Mouse (Mus musculus): ENCODE data around the gene Wnt6. TPM values are rescaled to one million over a fixed set of nuclear protein-coding genes. Genes with fewer than 3 reads are reported as not detected.

The Wnt6 gene
- polyA plus RNA-seq, 1 experiment from 2014 or later = 0.50 TPM

DNA sequence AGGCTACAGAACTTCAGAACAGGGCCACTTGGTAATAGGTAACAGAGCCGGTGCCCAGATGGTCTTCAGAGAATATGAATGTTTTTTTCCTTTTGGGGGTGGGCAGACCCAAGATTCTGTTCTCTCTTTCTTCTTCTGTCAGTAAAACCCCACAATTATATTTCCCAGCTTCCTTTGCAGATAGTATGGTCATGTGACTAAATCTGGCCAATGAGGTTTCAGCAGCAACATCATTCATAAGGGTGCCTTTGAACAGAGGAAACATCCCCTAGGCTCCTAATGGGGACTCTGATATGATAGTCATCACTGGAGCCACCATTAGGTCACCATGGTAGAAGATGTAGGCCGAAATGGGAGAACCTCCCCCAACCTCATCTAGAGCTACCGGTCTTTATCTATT is 18.9 kb upstream of the Wnt6 start:
- Histone ChIP-seq H3K27ac (ENCODE audit: low read length) (no peak overlapping the region), H3K4me2 (replicated peaks; ENCODE audit: low read depth, low read length) (no peak overlapping the region), H3K4me3 (ENCODE audit: low read depth, low read length) (no peak overlapping the region), H3K36me3 (ENCODE audit: insufficient read depth, low read length) (no peaks in the 10 kb centered on the region), H3K4me1 (ENCODE audit: insufficient read depth, low read depth, low read length) (no peaks in the 10 kb centered on the region), H3K9ac (replicated peaks; ENCODE audit: low read depth) (no peak overlapping the region), H3K9me3 (ENCODE audit: low read length) (no peaks in the 10 kb centered on the region), H3K27me3 (replicated peaks; ENCODE audit: insufficient read depth, low read length) (no peaks in the 10 kb centered on the region)
- 90% methylated on average over 3 of the region's 3 CpGs for WGBS
- TF ChIP-seq CTCF (IDR thresholded peaks at IDR 0.05) (no peak), EP300 (IDR thresholded peaks at IDR 0.05) (no peak)
- ATAC-seq (no peak), DNase-seq (ENCODE audit: low spot score) (no peak)

DNA sequence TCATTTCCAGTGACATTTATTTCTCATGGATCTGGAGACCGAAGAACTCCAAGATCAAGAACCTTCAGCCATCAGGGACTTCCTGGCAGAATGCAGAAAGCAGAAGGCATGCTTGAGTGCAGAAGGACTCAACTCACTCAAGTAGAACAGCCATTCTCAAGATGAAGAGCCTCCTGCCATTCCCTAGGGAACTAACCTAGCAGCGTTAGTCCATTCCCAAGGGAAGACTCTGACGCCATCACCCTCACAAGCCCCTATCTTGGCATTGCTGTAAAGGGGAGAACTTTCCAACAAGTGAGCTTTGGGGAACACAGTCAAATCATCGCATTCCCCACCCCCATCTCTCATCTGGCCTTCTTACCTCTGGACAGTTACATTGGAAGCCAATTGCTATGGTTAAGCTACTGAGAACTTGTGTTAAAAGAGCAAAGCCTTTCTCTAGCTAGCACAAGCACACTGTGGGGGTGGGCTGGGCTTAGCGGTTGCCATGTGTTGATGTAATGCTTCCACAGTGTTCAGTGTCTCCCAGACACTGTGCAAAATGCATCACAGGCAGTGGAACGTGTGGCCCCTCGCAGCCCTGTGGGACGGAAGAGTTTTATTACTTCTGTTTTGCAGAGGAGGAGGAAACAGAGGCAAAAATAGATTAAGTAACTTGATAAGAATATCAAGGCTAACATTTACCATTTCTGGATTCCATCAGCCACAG is 18.3 kb upstream of the Wnt6 start:
- H3K4me2 ChIP-seq (replicated peaks; ENCODE audit: low read depth, low read length) = no peak overlapping the region
- ATAC-seq = no peak

GRCm38 (mm10) chr1:74754175-74754785 is 17.4 kb upstream of the Wnt6 start:
- DNase-seq (ENCODE audit: low spot score) (no peak), ATAC-seq (no peak)
- TF ChIP-seq CTCF (IDR thresholded peaks at IDR 0.05) (no peak), EP300 (IDR thresholded peaks at IDR 0.05) (no peak)
- Histone ChIP-seq H3K4me1 (ENCODE audit: insufficient read depth, low read depth, low read length) (no peaks in the 10 kb centered on the region), H3K9me3 (ENCODE audit: low read length) (no peaks in the 10 kb centered on the region), H3K4me2 (replicated peaks; ENCODE audit: low read depth, low read length) (no peak overlapping the region), H3K36me3 (ENCODE audit: insufficient read depth, low read length) (no peaks in the 10 kb centered on the region), H3K4me3 (ENCODE audit: low read depth, low read length) (no peak overlapping the region), H3K27ac (ENCODE audit: low read length) (no peak overlapping the region), H3K27me3 (replicated peaks; ENCODE audit: insufficient read depth, low read length) (no peaks in the 10 kb centered on the region), H3K9ac (replicated peaks; ENCODE audit: low read depth) (no peak overlapping the region)
- WGBS = 60% methylated on average over 5 of the region's 5 CpGs

More for the DNA sequence above, 18.3 kb upstream of the Wnt6 start:
- no peak for TF ChIP-seq CTCF (IDR thresholded peaks at IDR 0.05)
- no peak for TF ChIP-seq EP300 (IDR thresholded peaks at IDR 0.05)
- no peak for DNase-seq (ENCODE audit: low spot score)
- Histone ChIP-seq H3K27ac (ENCODE audit: low read length) (no peak overlapping the region), H3K9ac (replicated peaks; ENCODE audit: low read depth) (no peak overlapping the region), H3K4me3 (ENCODE audit: low read depth, low read length) (no peak overlapping the region), H3K9me3 (ENCODE audit: low read length) (no peaks in the 10 kb centered on the region), H3K4me1 (ENCODE audit: insufficient read depth, low read depth, low read length) (no peaks in the 10 kb centered on the region), H3K36me3 (ENCODE audit: insufficient read depth, low read length) (no peaks in the 10 kb centered on the region), H3K27me3 (replicated peaks; ENCODE audit: insufficient read depth, low read length) (no peaks in the 10 kb centered on the region)
- WGBS = 74% methylated on average over 8 of the region's 8 CpGs

- TF ChIP-seq CTCF (IDR thresholded peaks at IDR 0.05) (peak; percentile 86), EP300 (IDR thresholded peaks at IDR 0.05) (no peak)
- ATAC-seq = peak; percentile 80
- Histone ChIP-seq H3K9ac (replicated peaks; ENCODE audit: low read depth) (no peak overlapping the region), H3K9me3 (ENCODE audit: low read length) (no peaks in the 10 kb centered on the region), H3K27me3 (replicated peaks; ENCODE audit: insufficient read depth, low read length) (no peaks in the 10 kb centered on the region), H3K27ac (ENCODE audit: low read length) (no peak overlapping the region), H3K36me3 (ENCODE audit: insufficient read depth, low read length) (no peaks in the 10 kb centered on the region), H3K4me2 (replicated peaks; ENCODE audit: low read depth, low read length) (no peak overlapping the region), H3K4me3 (ENCODE audit: low read depth, low read length) (no peak overlapping the region), H3K4me1 (ENCODE audit: insufficient read depth, low read depth, low read length) (no peaks in the 10 kb centered on the region)
- 23% methylated on average over 4 of the region's 4 CpGs for WGBS
- peak; percentile 84 for DNase-seq (ENCODE audit: low spot score)
Measured at GRCm38 (mm10) chr1:74759773-74760172, 11.9 kb upstream of the Wnt6 start.

DNA sequence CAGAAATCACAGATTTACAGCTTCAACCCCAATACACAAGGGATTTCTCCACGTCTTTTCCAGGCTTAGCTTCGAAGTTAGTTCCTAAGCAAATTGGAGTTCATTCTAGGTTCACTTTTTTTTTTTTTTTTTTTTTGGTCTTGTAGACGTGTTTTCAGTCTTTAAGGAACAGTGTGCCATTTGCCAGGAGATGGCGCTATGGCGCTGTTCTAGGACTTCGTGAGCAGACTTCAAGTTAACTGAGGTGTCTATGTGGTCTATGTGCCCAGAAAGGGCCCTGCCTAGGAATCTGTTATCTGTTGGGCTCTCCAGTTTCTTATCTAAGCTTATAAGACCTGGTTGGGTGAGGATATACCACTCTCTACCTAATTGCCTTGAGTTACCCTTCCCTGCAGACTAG is 8.6 kb upstream of the Wnt6 start:
- WGBS = 4% methylated on average over 6 of the region's 6 CpGs
- peak; percentile 84 for DNase-seq (ENCODE audit: low spot score)

DNA sequence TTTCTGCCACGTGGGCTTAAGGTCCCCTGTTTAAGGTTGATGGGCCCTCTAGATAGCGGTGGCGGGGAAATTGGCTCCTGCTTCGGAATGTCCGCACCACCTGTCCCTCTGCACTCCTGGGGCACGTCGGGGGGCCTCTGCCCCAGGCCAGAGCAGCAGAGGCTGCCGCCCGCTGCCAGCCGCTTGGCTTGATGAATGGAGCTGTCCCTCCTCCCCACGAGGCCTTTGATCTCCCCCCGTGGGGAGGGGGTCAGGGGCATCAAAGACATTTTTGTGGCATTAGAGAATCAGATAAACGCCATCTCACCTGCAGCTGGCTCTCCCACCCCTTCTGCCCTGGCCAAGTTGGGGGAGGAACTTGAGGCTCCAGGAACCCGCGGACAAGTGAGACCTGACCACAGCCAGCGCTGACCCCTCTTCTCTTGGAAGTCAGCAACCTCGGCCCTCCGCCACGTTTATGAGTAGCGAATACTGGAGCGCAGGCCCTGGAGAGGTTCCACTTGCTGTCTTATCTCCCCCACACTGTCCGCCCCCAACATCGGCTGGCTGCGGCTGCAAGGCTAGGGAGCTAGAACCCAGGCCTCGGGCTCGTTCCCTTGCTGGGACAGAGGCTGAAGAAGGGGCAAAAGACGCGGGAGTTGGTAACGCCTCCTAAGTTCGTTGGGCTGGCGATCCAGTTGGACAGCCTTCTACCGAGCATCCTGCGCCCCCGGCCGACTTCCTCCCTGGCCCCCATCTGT is 795 bp upstream of the Wnt6 start:
- DNase-seq (ENCODE audit: low spot score) (no peak), ATAC-seq (no peak)
- H3K4me3 ChIP-seq (ENCODE audit: low read depth, low read length) = peak overlapping the region; percentile 38
- no peak overlapping the region for H3K9ac ChIP-seq (replicated peaks; ENCODE audit: low read depth)
- TF ChIP-seq CTCF (IDR thresholded peaks at IDR 0.05) (no peak), EP300 (IDR thresholded peaks at IDR 0.05) (no peak)
- H3K4me2 ChIP-seq (replicated peaks; ENCODE audit: low read depth, low read length) = peak overlapping the region; percentile 76
- 6% methylated on average over 35 of the region's 35 CpGs for WGBS
- H3K9me3 ChIP-seq (ENCODE audit: low read length) = no peaks in the 10 kb centered on the region
- no peak overlapping the region for H3K27ac ChIP-seq (ENCODE audit: low read length)
- H3K4me1 ChIP-seq (ENCODE audit: insufficient read depth, low read depth, low read length) = peaks cover 9% of the 10 kb centered on the region
- no peaks in the 10 kb centered on the region for H3K36me3 ChIP-seq (ENCODE audit: insufficient read depth, low read length)
- peaks cover 41% of the 10 kb centered on the region for H3K27me3 ChIP-seq (replicated peaks; ENCODE audit: insufficient read depth, low read length)

More for the DNA sequence above, 8.6 kb upstream of the Wnt6 start:
- TF ChIP-seq EP300 (IDR thresholded peaks at IDR 0.05) = no peak
- peak; percentile 76 for TF ChIP-seq CTCF (IDR thresholded peaks at IDR 0.05)
- H3K4me1 ChIP-seq (ENCODE audit: insufficient read depth, low read depth, low read length) = no peaks in the 10 kb centered on the region
- H3K36me3 ChIP-seq (ENCODE audit: insufficient read depth, low read length) = no peaks in the 10 kb centered on the region
- H3K4me3 ChIP-seq (ENCODE audit: low read depth, low read length) = no peak overlapping the region
- H3K4me2 ChIP-seq (replicated peaks; ENCODE audit: low read depth, low read length) = no peak overlapping the region
- no peak overlapping the region for H3K27ac ChIP-seq (ENCODE audit: low read length)
- ATAC-seq = no peak
- no peak overlapping the region for H3K9ac ChIP-seq (replicated peaks; ENCODE audit: low read depth)
- H3K9me3 ChIP-seq (ENCODE audit: low read length) = no peaks in the 10 kb centered on the region
- H3K27me3 ChIP-seq (replicated peaks; ENCODE audit: insufficient read depth, low read length) = no peaks in the 10 kb centered on the region
